Mouse (Mus musculus): ENCODE measurements around the gene Tnfaip2. TPM values are rescaled to one million over a fixed set of nuclear protein-coding genes. Genes with fewer than 3 reads are reported as not detected.

Tnfaip2 gene
- 2.5 and 3.5 TPM in 2 replicates for polyA plus RNA-seq (2021; fragmentation: Nextera tagmentation)
- long read RNA-seq, experiment 1, partial matches to known transcripts = 1 of 1 reads
- long read RNA-seq, experiment 1, other reads (novel, unspliced or antisense) = 0 of 1 reads
- long read RNA-seq, experiment 2, partial matches to known transcripts = 0 of 3 reads
- long read RNA-seq, experiment 2, other reads (novel, unspliced or antisense) = 0 of 3 reads

DNA sequence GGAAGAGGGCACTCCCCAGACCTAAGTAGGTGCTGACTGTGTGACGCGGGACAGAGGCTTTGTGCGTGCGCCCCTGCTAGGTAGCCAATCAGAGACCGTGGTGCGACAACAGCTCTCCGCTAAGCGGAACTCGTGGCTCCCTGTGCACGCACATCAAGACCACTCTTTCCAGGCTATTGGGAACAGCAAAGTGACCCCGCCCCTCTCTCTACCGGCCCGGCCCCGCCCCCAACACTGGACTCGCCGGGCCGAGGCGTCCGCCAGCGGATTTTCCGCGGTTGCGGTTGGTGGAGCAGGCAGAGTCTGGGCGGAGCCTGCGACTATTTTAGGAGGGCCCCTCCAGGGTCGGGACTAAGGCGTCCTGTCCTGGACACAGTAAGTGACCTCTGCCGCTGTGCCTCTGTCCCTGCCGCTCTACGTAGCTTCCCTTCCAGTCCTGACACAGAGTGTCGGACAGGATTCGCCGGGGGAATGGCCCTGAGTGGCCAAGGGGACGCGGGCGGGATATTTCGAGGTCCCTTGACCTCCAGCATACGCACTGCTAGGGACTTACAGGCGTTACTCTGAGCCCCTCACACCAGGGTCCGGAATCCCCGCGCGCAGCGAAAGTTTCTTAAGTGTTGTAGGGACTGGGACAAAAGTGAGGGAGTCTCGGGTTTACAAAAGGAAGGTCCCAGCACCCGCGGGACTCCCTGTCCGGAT, at the start of gene Tnfaip2:
Tnfaip2 (plus strand) TSS at position 161 of the 702 bp plus-strand sequence.

DNA sequence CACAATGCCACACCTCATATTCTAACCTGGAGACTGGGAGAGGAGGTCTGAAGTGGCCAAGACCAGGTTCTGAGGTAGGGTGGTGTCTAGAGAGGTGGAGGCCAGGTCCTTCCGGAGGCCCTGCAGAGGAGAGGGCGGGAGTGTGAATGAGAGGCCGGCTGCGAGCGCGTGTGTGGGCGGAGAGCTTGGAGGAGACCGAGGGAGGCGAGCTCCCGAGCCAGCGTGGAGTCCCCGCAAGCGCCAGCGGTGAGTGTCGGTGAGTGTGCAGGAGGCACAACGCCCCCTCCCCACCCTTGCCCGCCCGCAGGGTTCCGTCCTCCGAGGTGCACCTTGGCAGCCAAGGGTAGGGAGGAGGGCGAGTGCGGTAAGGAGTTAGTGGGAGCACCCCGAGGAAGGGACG, 35.6 kb upstream of the Tnfaip2 start, which contains the start of gene Lbhd2:
Lbhd2 (plus strand) TSS at position 188 of the 400 bp plus-strand sequence.

DNA sequence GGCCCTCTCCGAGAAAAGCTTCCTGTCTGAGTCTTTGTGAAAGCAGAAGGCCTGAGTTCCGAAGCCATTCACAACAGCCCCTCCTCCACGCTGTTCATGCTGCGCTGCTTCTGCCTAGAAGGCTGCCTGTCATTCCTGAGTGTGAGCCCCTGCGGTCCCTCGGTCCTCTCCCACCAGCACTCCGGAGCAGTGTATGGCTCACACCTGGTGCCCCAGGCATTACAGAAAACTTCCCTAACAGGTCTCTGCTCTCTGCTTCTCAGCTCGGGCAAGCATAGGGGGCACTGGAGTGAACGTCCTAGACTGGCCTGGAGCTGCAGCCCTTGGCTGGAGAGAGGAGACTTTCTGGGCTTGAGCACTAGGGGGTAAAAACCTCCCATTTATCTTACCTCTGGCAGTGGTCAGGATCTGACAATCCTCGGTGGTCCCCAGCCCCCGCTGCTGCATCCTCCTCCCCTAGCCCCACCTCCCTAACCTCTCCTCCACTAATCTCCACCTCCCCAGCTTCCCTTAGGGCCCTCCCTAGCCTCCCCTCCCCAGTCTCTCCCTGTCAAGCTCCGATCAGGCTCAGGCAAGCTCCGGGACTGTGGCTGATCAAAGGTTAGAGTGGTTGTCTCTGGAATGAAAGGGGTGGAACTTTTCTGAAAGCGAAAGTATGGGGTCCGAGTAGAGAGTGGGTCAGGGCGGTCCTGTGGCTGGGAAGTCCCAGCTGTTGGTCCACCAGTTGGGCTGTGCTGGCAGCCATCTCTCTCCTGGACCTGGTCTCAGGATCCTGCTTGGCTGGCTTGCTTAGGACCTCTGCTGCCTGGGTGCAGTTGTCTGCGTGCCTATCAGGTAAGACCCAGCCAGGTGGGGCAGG, 25.1 kb upstream of the Tnfaip2 start, which contains the start of gene Exoc3l4:
Exoc3l4 (plus strand) TSS at position 97 of the 859 bp plus-strand sequence.

GRCm38 (mm10) chr12:111485652-111486306, 43.5 kb downstream of the Tnfaip2 start, which contains the start of gene Gm266:
TSS of gene Gm266 (minus strand) at chr12:111485823.

Other genes with a start within 250 kb of the Tnfaip2 start
- 12.6 and 23.2 TPM in 2 replicates for gene Amn, start 171.4 kb upstream of the Tnfaip2 start, polyA plus RNA-seq (2021; fragmentation: Nextera tagmentation)
- gene Cdc42bpb, start 64.8 kb upstream of the Tnfaip2 start, polyA plus RNA-seq (2021; fragmentation: Nextera tagmentation) = 22.0 and 23.9 TPM in 2 replicates
- gene Lbhd2, start 35.7 kb upstream of the Tnfaip2 start, polyA plus RNA-seq (2021; fragmentation: Nextera tagmentation) = 42.9 and 56.3 TPM in 2 replicates
- gene Exoc3l4, start 25.5 kb upstream of the Tnfaip2 start, polyA plus RNA-seq (2021; fragmentation: Nextera tagmentation) = 2.6 and 3.6 TPM in 2 replicates
- 3.0 and 4.5 TPM in 2 replicates for gene Gm266, start 43.4 kb downstream of the Tnfaip2 start, polyA plus RNA-seq (2021; fragmentation: Nextera tagmentation)
- gene Eif5, start 95.5 kb downstream of the Tnfaip2 start, polyA plus RNA-seq (2021; fragmentation: Nextera tagmentation) = 397 and 486 TPM in 2 replicates
- 11.7 and 12.7 TPM in 2 replicates for gene Mark3, start 132.1 kb downstream of the Tnfaip2 start, polyA plus RNA-seq (2021; fragmentation: Nextera tagmentation)
- gene Ckb, start 229.9 kb downstream of the Tnfaip2 start, polyA plus RNA-seq (2021; fragmentation: Nextera tagmentation) = 4,595 and 5,324 TPM in 2 replicates
- gene Trmt61a, start 235.6 kb downstream of the Tnfaip2 start, polyA plus RNA-seq (2021; fragmentation: Nextera tagmentation) = 7.3 and 8.3 TPM in 2 replicates